Mouse (Mus musculus): Measurements from ENCODE around the gene Nsa2. TPM values are rescaled to one million over a fixed set of nuclear protein-coding genes. Genes with fewer than 3 reads are reported as not detected.
"Not testable (repeated sequence)": the region's sequence is repeated elsewhere in the genome, so short reads cannot be mapped to it uniquely, and the experiment has no call there.

The Nsa2 gene
- polyA plus RNA-seq, 1 experiment from 2014 or later, result 30.4 TPM

DNA sequence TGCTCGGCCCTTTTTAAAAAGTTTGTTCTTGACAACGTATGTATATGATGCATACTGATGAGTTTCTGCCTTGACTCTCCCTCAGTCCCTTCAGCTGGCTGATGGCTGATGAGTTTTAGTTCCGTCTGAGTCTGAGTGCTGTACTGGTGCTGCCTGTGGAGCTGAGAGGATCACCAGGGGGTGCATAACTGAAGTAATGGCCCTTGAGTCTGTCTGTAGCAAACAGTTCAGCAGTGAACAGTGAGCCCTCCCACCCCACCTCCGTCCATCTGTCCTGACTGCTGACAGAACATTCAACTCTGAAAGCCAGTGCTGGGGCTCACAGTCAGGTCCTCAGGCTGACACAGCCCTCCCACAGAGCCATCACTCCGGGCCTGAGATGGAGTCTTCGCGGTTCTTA, 41.2 kb upstream of the Nsa2 start:
- DNase-seq (no peak), ATAC-seq (no peak)
- no peak for TF ChIP-seq EP300 (IDR thresholded peaks at IDR 0.05; ENCODE audit: low read depth)
- TF ChIP-seq CTCF (IDR thresholded peaks at IDR 0.05; ENCODE audit: low read depth), result no peak
- 88% methylated on average over 7 of the region's 7 CpGs for WGBS (ENCODE audit: insufficient replicate concordance)
- Histone ChIP-seq H3K4me1 (ENCODE audit: insufficient read depth) (no peaks in the 10 kb centered on the region), H3K27me3 (ENCODE audit: insufficient read depth, low read length) (no peaks in the 10 kb centered on the region), H3K27ac (ENCODE audit: low read depth) (no peak overlapping the region), H3K9me3 (ENCODE audit: low read length) (no peaks in the 10 kb centered on the region), H3K9ac (replicated peaks) (no peak overlapping the region), H3K4me2 (ENCODE audit: low read depth, low read length) (no peak overlapping the region), H3K4me3 (ENCODE audit: low read depth, low read length) (no peak overlapping the region), H3K36me3 (replicated peaks; ENCODE audit: insufficient read depth, low read length) (peaks cover 73% of the 10 kb centered on the region)

DNA sequence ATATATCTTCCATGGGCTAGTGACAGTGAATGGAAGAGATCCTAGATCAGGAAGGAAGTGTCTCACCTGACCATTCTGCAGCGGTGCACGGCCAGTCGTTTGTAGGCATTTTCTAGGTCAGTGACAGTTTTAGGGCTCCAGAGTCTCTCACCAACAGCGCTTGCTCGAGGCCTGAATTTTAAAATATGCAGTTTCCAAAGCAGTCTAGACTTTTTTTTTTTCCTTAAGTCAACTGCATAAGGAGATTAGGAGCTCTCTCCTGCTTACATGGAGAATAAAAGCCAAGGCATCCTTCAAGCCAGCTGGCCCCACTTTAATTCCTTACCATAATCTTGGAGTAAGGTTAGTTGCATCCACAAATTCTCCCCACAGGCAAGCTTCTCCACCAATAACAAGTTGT, 39.0 kb upstream of the Nsa2 start:
- H3K4me3 ChIP-seq (ENCODE audit: low read depth, low read length), result no peak overlapping the region
- H3K9ac ChIP-seq (replicated peaks), result no peak overlapping the region
- WGBS (ENCODE audit: insufficient replicate concordance), result 87% methylated on average over 5 of the region's 5 CpGs
- peaks cover 75% of the 10 kb centered on the region for H3K36me3 ChIP-seq (replicated peaks; ENCODE audit: insufficient read depth, low read length)
- ATAC-seq, result no peak
- H3K9me3 ChIP-seq (ENCODE audit: low read length), result no peaks in the 10 kb centered on the region
- H3K27ac ChIP-seq (ENCODE audit: low read depth), result no peak overlapping the region
- no peak for DNase-seq
- no peak for TF ChIP-seq EP300 (IDR thresholded peaks at IDR 0.05; ENCODE audit: low read depth)
- no peak for TF ChIP-seq CTCF (IDR thresholded peaks at IDR 0.05; ENCODE audit: low read depth)
- H3K27me3 ChIP-seq (ENCODE audit: insufficient read depth, low read length), result no peaks in the 10 kb centered on the region
- no peaks in the 10 kb centered on the region for H3K4me1 ChIP-seq (ENCODE audit: insufficient read depth)
- no peak overlapping the region for H3K4me2 ChIP-seq (ENCODE audit: low read depth, low read length)

DNA sequence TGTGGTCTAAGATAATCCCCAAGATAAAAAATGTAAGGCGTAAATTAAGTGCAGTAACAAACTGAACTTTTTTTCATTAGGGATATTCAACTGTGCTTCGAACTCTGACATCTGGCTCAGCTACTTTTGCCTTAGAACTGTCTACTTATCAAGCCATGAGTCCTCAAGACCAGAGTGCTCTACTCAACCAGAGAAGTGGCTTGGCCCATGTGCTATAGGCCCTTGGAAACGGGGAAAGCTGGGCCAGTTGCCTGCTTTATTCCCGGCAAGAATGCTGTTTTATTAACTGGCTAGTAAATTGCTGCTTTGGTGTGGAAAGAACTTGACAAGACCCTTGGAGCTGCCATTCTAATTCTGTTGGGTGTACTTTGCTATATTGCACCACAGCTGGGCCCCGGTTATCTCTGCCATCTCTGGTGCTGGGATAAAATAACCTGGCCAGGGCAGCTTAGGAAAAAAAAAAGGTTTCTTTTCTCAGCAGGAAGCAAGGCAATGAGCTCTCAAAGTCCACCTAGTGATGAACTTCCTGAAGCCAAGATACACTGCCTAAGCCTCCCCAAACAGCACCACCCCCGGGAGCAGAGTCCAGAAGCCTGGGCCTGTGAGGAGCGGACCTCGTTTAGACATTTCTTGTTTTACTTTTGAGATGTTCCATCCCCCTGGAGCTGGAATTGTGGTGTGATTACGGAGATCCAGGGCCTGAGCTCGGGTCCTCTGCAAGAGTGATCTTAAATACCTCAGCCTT, 38.0 kb upstream of the Nsa2 start:
- Histone ChIP-seq H3K4me1 (ENCODE audit: insufficient read depth) (no peaks in the 10 kb centered on the region), H3K9ac (replicated peaks) (no peak overlapping the region), H3K27ac (ENCODE audit: low read depth) (no peak overlapping the region), H3K27me3 (ENCODE audit: insufficient read depth, low read length) (no peaks in the 10 kb centered on the region), H3K4me3 (ENCODE audit: low read depth, low read length) (no peak overlapping the region), H3K36me3 (replicated peaks; ENCODE audit: insufficient read depth, low read length) (peaks cover 76% of the 10 kb centered on the region), H3K9me3 (ENCODE audit: low read length) (no peaks in the 10 kb centered on the region), H3K4me2 (ENCODE audit: low read depth, low read length) (no peak overlapping the region)
- 68% methylated on average over 10 of the region's 10 CpGs for WGBS (ENCODE audit: insufficient replicate concordance)
- no peak for ATAC-seq
- DNase-seq, result no peak
- TF ChIP-seq CTCF (IDR thresholded peaks at IDR 0.05; ENCODE audit: low read depth) (no peak), EP300 (IDR thresholded peaks at IDR 0.05; ENCODE audit: low read depth) (no peak)

DNA sequence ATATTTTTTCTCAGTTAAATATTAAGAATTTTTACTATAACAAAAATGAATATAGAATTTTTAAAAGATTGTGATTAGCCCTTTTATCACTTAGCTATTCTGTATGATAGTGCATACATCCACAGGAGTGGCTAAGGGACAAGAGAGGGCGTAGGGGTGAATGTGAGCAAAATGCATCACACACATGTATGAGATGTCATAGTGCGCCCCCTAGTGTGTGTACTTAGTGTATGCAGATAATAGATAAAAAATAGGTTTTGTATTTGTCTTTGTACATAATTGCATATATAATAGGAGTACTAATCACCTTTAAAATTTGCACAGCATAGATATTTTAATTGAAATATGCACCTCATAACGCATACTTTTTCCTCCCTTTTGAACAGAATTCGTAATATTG, 8.1 kb upstream of the Nsa2 start:
- TF ChIP-seq CTCF (IDR thresholded peaks at IDR 0.05; ENCODE audit: low read depth) (peak; percentile 79), EP300 (IDR thresholded peaks at IDR 0.05; ENCODE audit: low read depth) (no peak)
- no peaks in the 10 kb centered on the region for H3K4me1 ChIP-seq (ENCODE audit: insufficient read depth)
- no peak overlapping the region for H3K4me3 ChIP-seq (ENCODE audit: low read depth, low read length)
- DNase-seq, result peak; percentile 47
- ATAC-seq, result no peak
- WGBS (ENCODE audit: insufficient replicate concordance), result 53% methylated on average over 4 of the region's 4 CpGs
- no peaks in the 10 kb centered on the region for H3K9me3 ChIP-seq (ENCODE audit: low read length)
- no peak overlapping the region for H3K9ac ChIP-seq (replicated peaks)
- peaks cover 47% of the 10 kb centered on the region for H3K36me3 ChIP-seq (replicated peaks; ENCODE audit: insufficient read depth, low read length)
- H3K27me3 ChIP-seq (ENCODE audit: insufficient read depth, low read length), result no peaks in the 10 kb centered on the region
- no peak overlapping the region for H3K27ac ChIP-seq (ENCODE audit: low read depth)
- H3K4me2 ChIP-seq (ENCODE audit: low read depth, low read length), result no peak overlapping the region

DNA sequence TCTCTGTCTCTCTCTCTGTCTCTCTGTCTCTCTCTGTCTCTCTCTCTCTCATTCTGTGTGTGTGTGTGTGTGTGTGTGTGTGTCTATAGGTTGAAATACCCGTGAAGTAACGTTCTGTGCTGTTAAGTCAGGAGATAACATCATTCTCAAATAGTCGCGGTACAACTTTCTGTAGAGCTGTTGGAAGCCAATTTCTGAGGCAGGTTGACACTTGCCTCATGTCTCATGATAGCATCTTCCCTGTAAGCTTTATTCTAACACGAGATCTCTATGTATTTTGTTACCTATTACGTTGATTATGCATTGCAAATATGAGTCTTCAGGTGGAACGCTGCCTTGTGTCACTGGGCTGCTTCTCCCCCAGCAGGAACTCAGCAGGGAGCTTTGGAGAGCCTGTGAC, 4.6 kb upstream of the Nsa2 start:
- Histone ChIP-seq H3K4me2 (ENCODE audit: low read depth, low read length) (no peak overlapping the region), H3K27me3 (ENCODE audit: insufficient read depth, low read length) (no peaks in the 10 kb centered on the region), H3K4me1 (ENCODE audit: insufficient read depth) (peaks cover 6% of the 10 kb centered on the region), H3K9me3 (ENCODE audit: low read length) (no peaks in the 10 kb centered on the region), H3K27ac (ENCODE audit: low read depth) (no peak overlapping the region), H3K9ac (replicated peaks) (no peak overlapping the region), H3K36me3 (replicated peaks; ENCODE audit: insufficient read depth, low read length) (peaks cover 26% of the 10 kb centered on the region), H3K4me3 (ENCODE audit: low read depth, low read length) (no peak overlapping the region)
- TF ChIP-seq CTCF (IDR thresholded peaks at IDR 0.05; ENCODE audit: low read depth), result no peak
- no peak for TF ChIP-seq EP300 (IDR thresholded peaks at IDR 0.05; ENCODE audit: low read depth)
- no peak for DNase-seq
- WGBS (ENCODE audit: insufficient replicate concordance), result 89% methylated on average over 7 of the region's 7 CpGs
- ATAC-seq, result no peak

DNA sequence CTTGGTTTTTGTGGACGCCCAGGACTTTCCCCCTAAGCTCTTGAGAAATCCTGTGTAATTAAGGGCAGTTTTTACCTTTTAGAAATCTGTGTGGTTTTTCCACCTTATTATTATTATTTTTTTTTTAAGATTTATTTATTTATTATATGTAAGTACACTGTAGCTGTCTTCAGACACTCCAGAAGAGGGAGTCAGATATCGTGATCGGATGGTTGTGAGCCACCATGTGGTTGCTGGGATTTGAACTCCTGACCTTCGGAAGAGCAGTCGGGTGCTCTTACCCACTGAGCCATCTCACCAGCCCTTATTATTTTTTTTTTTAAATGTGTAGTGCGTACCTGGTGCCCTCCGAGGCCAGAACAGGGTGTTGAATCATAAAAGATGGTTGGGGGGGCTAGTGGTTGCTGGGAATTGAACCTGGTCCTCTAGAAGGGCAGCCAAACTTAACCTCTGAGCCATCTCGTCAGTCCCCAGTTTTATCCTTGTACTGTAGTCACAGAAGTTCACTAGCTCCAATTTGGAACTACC, 731 bp upstream of the Nsa2 start:
- Histone ChIP-seq H3K27ac (ENCODE audit: low read depth) (peak overlapping the region; percentile 96), H3K4me3 (ENCODE audit: low read depth, low read length) (peak overlapping the region; percentile 96), H3K36me3 (replicated peaks; ENCODE audit: insufficient read depth, low read length) (peaks cover 15% of the 10 kb centered on the region), H3K4me2 (ENCODE audit: low read depth, low read length) (peak overlapping the region; percentile 65), H3K9ac (replicated peaks) (peak overlapping the region; percentile 95)
- not testable (repeated sequence) for H3K27me3 ChIP-seq (ENCODE audit: insufficient read depth, low read length); H3K9me3 ChIP-seq (ENCODE audit: low read length); DNase-seq; H3K4me1 ChIP-seq (ENCODE audit: insufficient read depth); ATAC-seq
- 24% methylated on average over 8 of the region's 8 CpGs for WGBS (ENCODE audit: insufficient replicate concordance)

DNA sequence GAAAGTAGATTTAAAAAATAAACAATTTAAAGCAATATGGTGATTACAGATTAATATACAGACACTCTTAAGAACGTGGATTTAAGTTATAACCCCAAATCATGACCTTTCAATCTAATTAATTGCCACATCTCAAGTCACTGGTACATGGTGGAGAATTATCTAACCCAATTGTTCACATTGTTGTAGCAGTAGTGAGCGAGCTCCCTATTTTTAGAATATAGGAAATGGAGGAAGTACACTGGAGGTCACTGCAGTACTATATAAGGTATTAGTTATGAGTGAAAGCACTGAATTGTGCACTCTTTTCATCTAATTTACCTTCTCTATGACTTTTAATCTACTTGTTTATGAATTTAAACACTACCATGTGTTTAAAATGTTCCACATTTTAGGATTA, 7.3 kb downstream of the Nsa2 start:
- not testable (repeated sequence) for DNase-seq; ATAC-seq; H3K9me3 ChIP-seq (ENCODE audit: low read length); H3K27ac ChIP-seq (ENCODE audit: low read depth); H3K4me1 ChIP-seq (ENCODE audit: insufficient read depth); H3K9ac ChIP-seq (replicated peaks); H3K4me2 ChIP-seq (ENCODE audit: low read depth, low read length); H3K4me3 ChIP-seq (ENCODE audit: low read depth, low read length); H3K27me3 ChIP-seq (ENCODE audit: insufficient read depth, low read length)
- H3K36me3 ChIP-seq (replicated peaks; ENCODE audit: insufficient read depth, low read length), result peaks cover 23% of the 10 kb centered on the region
- no CpG with 5 or more reads among the region's 2 CpGs for WGBS (ENCODE audit: insufficient replicate concordance)

DNA sequence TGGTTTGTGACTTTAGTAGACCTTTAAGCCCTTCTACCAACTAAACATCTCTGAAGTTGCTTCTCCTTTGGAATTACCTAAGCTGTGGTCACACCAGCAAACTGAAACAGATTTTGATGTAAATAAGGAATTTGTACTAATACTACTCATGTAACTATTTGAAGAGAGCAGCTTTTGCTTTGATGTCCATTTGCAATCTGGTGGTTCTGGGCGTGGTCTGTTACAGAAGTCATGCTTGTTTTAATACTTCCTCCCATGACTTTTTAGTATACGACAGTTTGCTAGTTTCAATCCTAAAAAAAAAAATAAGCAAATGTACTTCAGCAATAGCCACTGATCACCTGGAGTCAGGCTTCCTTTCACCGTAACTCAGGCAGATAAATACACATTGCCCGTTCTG, 8.1 kb downstream of the Nsa2 start:
- not testable (repeated sequence) for DNase-seq; H3K4me3 ChIP-seq (ENCODE audit: low read depth, low read length); H3K4me2 ChIP-seq (ENCODE audit: low read depth, low read length); H3K9me3 ChIP-seq (ENCODE audit: low read length); H3K4me1 ChIP-seq (ENCODE audit: insufficient read depth); ATAC-seq; H3K27ac ChIP-seq (ENCODE audit: low read depth); H3K27me3 ChIP-seq (ENCODE audit: insufficient read depth, low read length); H3K9ac ChIP-seq (replicated peaks)
- 78% methylated on average over 2 of the region's 4 CpGs for WGBS (ENCODE audit: insufficient replicate concordance)
- H3K36me3 ChIP-seq (replicated peaks; ENCODE audit: insufficient read depth, low read length), result peaks cover 20% of the 10 kb centered on the region

Data from liver, postnatal 0 days (tissue).